ENCODE assay signal across 10 mouse cellular contexts in the genomic region with DNA sequence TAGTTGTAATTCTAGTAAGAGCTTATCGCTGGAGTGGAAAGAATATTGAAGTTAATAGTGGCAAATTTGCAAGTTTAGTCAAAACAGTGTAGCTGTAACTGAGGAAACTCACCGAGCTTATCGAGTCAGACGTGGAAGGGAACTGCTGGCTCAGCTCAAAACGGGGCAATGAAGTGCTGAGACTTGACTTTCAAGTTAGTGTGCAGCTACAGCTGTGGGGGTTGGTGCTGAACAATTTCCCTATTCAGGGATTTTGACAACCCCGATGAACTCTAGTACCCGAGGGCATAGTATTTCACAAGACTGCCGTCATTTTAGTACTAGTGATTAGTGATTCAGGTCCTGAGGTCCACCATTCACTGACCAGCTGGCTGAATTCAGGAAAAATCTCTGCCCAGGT. TPM values are rescaled to one million over a fixed set of nuclear protein-coding genes. Genes with fewer than 3 reads are reported as not detected.
DNase-seq lines count a peak whose midpoint lies in the region; ATAC-seq and TF ChIP-seq lines count a peak whose summit lies in the region.
"Had no signal": no experiment of that assay in that cellular context is flagged by ENCODE, and none has a peak within 500 bp of the region (broad histone marks: within the 10 kb centered on the region; RNA-seq: fewer than 3 reads in every experiment).

No protein-coding gene starts in this region.

- peaks cover 72% of the 10 kb centered on the region for H3K36me3 ChIP-seq in heart, embryonic 12.5 days
- H3K36me3 ChIP-seq in midbrain, postnatal 0 days (ENCODE audit: insufficient read depth, low read length) = peaks cover 53% of the 10 kb centered on the region
- peaks cover 47% of the 10 kb centered on the region for H3K36me3 ChIP-seq in midbrain, embryonic 16.5 days (ENCODE audit: control insufficient read depth, insufficient read depth, low read length)
- peaks cover 77% of the 10 kb centered on the region for H3K36me3 ChIP-seq in forebrain, embryonic 14.5 days (ENCODE audit: control insufficient read depth, insufficient read depth, low read length)

- H3K27ac ChIP-seq in heart, embryonic 12.5 days (ENCODE audit: poor library complexity, severe bottlenecking) = no peak overlapping the region
- no peak overlapping the region for H3K27ac ChIP-seq in midbrain, postnatal 0 days (ENCODE audit: low read depth, low read length)
- no peak overlapping the region for H3K27ac ChIP-seq in midbrain, embryonic 16.5 days (ENCODE audit: low read length)
- H3K27ac ChIP-seq in forebrain, embryonic 14.5 days (ENCODE audit: low read depth, low read length) = no peak overlapping the region
- H3K27ac ChIP-seq: limb, embryonic 15.5 days had no signal

- H3K4me3 ChIP-seq in heart, embryonic 12.5 days = no peak overlapping the region
- no peak overlapping the region for H3K4me3 ChIP-seq in midbrain, postnatal 0 days (ENCODE audit: low read depth, low read length)
- no peak overlapping the region for H3K4me3 ChIP-seq in midbrain, embryonic 16.5 days (ENCODE audit: low read depth, low read length)
- no peak overlapping the region for H3K4me3 ChIP-seq in forebrain, embryonic 14.5 days (ENCODE audit: low read depth, low read length)
- H3K4me3 ChIP-seq: limb, embryonic 15.5 days had no signal

- TF ChIP-seq CTCF in midbrain, postnatal 0 days (IDR thresholded peaks at IDR 0.05) = no peak

- no peak for ATAC-seq in heart, embryonic 12.5 days (ENCODE audit: insufficient number of reproducible peaks, low FRiP score)
- ATAC-seq in midbrain, postnatal 0 days (ENCODE audit: low FRiP score) = no peak
- ATAC-seq in midbrain, embryonic 16.5 days = no peak
- ATAC-seq in cerebellum, adult (ENCODE audit: insufficient number of reproducible peaks, low FRiP score, low TSS enrichment) = no peak
- no peak for ATAC-seq in forebrain, embryonic 14.5 days

- no peaks in the 10 kb centered on the region for H3K4me1 ChIP-seq in heart, embryonic 12.5 days (replicated peaks)
- no peaks in the 10 kb centered on the region for H3K4me1 ChIP-seq in midbrain, postnatal 0 days (ENCODE audit: insufficient read depth, low read length)
- no peaks in the 10 kb centered on the region for H3K4me1 ChIP-seq in midbrain, embryonic 16.5 days (ENCODE audit: control insufficient read depth, insufficient read depth, low read length)
- no peaks in the 10 kb centered on the region for H3K4me1 ChIP-seq in forebrain, embryonic 14.5 days (ENCODE audit: control insufficient read depth, insufficient read depth, low read length)
- H3K4me1 ChIP-seq: limb, embryonic 15.5 days had no signal

- no peaks in the 10 kb centered on the region for H3K9me3 ChIP-seq in heart, embryonic 12.5 days (replicated peaks)
- no peaks in the 10 kb centered on the region for H3K9me3 ChIP-seq in midbrain, postnatal 0 days (ENCODE audit: low read length)
- no peaks in the 10 kb centered on the region for H3K9me3 ChIP-seq in midbrain, embryonic 16.5 days (replicated peaks; ENCODE audit: control insufficient read depth, low read length, poor library complexity, severe bottlenecking)
- H3K9me3 ChIP-seq in forebrain, embryonic 14.5 days (replicated peaks; ENCODE audit: control insufficient read depth, low read length) = no peaks in the 10 kb centered on the region
- H3K9me3 ChIP-seq: limb, embryonic 15.5 days had no signal

- no peak overlapping the region for H3K9ac ChIP-seq in heart, embryonic 12.5 days
- no peak overlapping the region for H3K9ac ChIP-seq in midbrain, postnatal 0 days (replicated peaks; ENCODE audit: low read length, poor library complexity, severe bottlenecking)
- H3K9ac ChIP-seq in midbrain, embryonic 16.5 days (ENCODE audit: low read depth, low read length) = no peak overlapping the region
- no peak overlapping the region for H3K9ac ChIP-seq in forebrain, embryonic 14.5 days (ENCODE audit: low read length)
- H3K9ac ChIP-seq: limb, embryonic 15.5 days had no signal

- H3K4me2 ChIP-seq in heart, embryonic 12.5 days = no peak overlapping the region
- H3K4me2 ChIP-seq in midbrain, postnatal 0 days (ENCODE audit: low read depth, low read length, poor library complexity, severe bottlenecking) = no peak overlapping the region
- H3K4me2 ChIP-seq in midbrain, embryonic 16.5 days (ENCODE audit: low read length) = no peak overlapping the region
- no peak overlapping the region for H3K4me2 ChIP-seq in forebrain, embryonic 14.5 days (ENCODE audit: low read length)
- H3K4me2 ChIP-seq: limb, embryonic 15.5 days had no signal

- peak; percentile 30 to 73 for DNase-seq in heart, adult 18-20 months
- peak; percentile 11 for DNase-seq in midbrain, postnatal 0 days (ENCODE audit: low spot score)
- peak; percentile 10 for DNase-seq in induced T-regulatory cell, adult 2 months (ENCODE audit: low read depth)
- peak; percentile 46 for DNase-seq in skeletal muscle tissue, adult 2 months (ENCODE audit: low read depth, low spot score)
- DNase-seq in forebrain, embryonic 14.5 days (ENCODE audit: low spot score) = no peak
- DNase-seq: cerebellum, adult 11-12 months had no signal

- 78% methylated on average over 8 of the region's 8 CpGs for whole genome bisulfite sequencing in heart, embryonic 12.5 days
- WGBS in midbrain, postnatal 0 days = 88% methylated on average over 8 of the region's 8 CpGs
- 85% methylated on average over 8 of the region's 8 CpGs for WGBS in midbrain, embryonic 16.5 days
- WGBS in forebrain, embryonic 14.5 days = 81% methylated on average over 8 of the region's 8 CpGs

- no peaks in the 10 kb centered on the region for H3K27me3 ChIP-seq in heart, embryonic 12.5 days (replicated peaks)
- H3K27me3 ChIP-seq in midbrain, postnatal 0 days (ENCODE audit: insufficient read depth, low read length) = no peaks in the 10 kb centered on the region
- no peaks in the 10 kb centered on the region for H3K27me3 ChIP-seq in midbrain, embryonic 16.5 days (ENCODE audit: control insufficient read depth, insufficient read depth, low read depth, low read length)
- H3K27me3 ChIP-seq in forebrain, embryonic 14.5 days (replicated peaks; ENCODE audit: control insufficient read depth, insufficient read depth, low read length) = no peaks in the 10 kb centered on the region
- H3K27me3 ChIP-seq: limb, embryonic 15.5 days had no signal

RNA-seq across cellular contexts. Expression of a gene that starts 50.9 kb away (rescaled TPM):
- 10 to 100 TPM; 38.8 to 40.0 TPM for total RNA-seq in heart, adult 18-20 months (2021)
- polyA plus RNA-seq in heart, embryonic 12.5 days (2016; fragmentation: Nextera tagmentation; extraction: Ambion mirVana) = 48.0 and 53.4 TPM in 2 replicates
- 28.9 and 38.8 TPM in 2 replicates for total RNA-seq in midbrain, postnatal 0 days (2014; rRNA removed)
- 28.0 and 31.3 TPM in 2 replicates for polyA plus RNA-seq in midbrain, postnatal 0 days (2015; fragmentation: Nextera tagmentation; extraction: Ambion mirVana)
- 33.4 and 34.6 TPM in 2 replicates for polyA plus RNA-seq in midbrain, embryonic 16.5 days (2015; fragmentation: Nextera tagmentation; extraction: Ambion mirVana)
- polyA plus RNA-seq in forebrain, embryonic 14.5 days (2014; fragmentation: Nextera tagmentation; extraction: Ambion mirVana) = 48.0 and 50.8 TPM in 2 replicates
